ENCODE assay signal across 10 mouse cellular contexts in the genomic region with DNA sequence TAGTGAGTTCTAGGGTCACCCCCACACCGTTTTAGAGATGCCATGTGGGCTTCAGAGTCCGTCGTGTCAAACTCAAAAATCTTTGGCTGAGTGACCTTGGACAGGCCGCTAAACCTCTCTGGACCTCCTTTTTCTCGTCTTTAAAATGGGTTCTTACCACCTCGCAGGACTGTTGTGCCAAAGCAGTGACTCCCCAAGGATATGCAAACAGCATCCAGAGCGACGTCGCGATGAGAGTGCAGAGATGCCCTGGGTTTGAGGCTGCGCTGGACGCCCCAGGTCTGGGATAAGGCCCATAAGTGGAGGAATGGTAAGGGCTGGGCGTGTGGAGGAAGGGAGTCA. TPM values are rescaled to one million over a fixed set of nuclear protein-coding genes. Genes with fewer than 3 reads are reported as not detected.
DNase-seq lines count a peak whose midpoint lies in the region; ATAC-seq lines count a peak whose summit lies in the region.
"Had no signal": no experiment of that assay in that cellular context is flagged by ENCODE, and none has a peak within 500 bp of the region (broad histone marks: within the 10 kb centered on the region; RNA-seq: fewer than 3 reads in every experiment).

No protein-coding gene starts in this region.

- H3K27ac ChIP-seq in heart, embryonic 15.5 days = no peak overlapping the region
- peak overlapping the region; percentile 57; the same call in 1 of the 2 replicates for H3K27ac ChIP-seq in embryonic facial prominence, embryonic 11.5 days (replicated peaks; ENCODE audit: low read depth, low read length)
- peak overlapping the region; percentile 98 for H3K27ac ChIP-seq in hindbrain, embryonic 14.5 days
- peak overlapping the region; percentile 97 for H3K27ac ChIP-seq in midbrain, embryonic 15.5 days

- peak overlapping the region; percentile 53; the same call in 1 of the 2 replicates for H3K4me2 ChIP-seq in heart, embryonic 15.5 days
- H3K4me2 ChIP-seq in embryonic facial prominence, embryonic 11.5 days (ENCODE audit: low read depth, low read length) = peak overlapping the region; percentile 82
- H3K4me2 ChIP-seq in hindbrain, embryonic 14.5 days (replicated peaks) = peak overlapping the region; percentile 98
- peak overlapping the region; percentile 82 for H3K4me2 ChIP-seq in midbrain, embryonic 15.5 days

- DNase-seq in heart, adult 18-20 months = no peak
- no peak for DNase-seq in embryonic facial prominence, embryonic 11.5 days (ENCODE audit: low spot score)
- DNase-seq in hindbrain, embryonic 14.5 days (ENCODE audit: low spot score) = no peak
- no peak for DNase-seq in urinary bladder, postnatal 10 days (ENCODE audit: low spot score)
- DNase-seq in lung, postnatal 4 days = no peak
- no peak for DNase-seq in right cerebral cortex, adult 18-20 months

- H3K4me1 ChIP-seq in heart, embryonic 15.5 days (replicated peaks) = peaks cover 17% of the 10 kb centered on the region
- peaks cover 4% of the 10 kb centered on the region for H3K4me1 ChIP-seq in embryonic facial prominence, embryonic 11.5 days (ENCODE audit: control insufficient read depth, insufficient read depth, low read length)
- H3K4me1 ChIP-seq in hindbrain, embryonic 14.5 days (replicated peaks; ENCODE audit: control insufficient read depth, insufficient read depth, low read length) = peaks cover 36% of the 10 kb centered on the region
- peaks cover 41% of the 10 kb centered on the region for H3K4me1 ChIP-seq in midbrain, embryonic 15.5 days

- ATAC-seq in heart, embryonic 15.5 days (replicated peaks; ENCODE audit: insufficient number of reproducible peaks, insufficient read depth, low FRiP score, low read depth) = no peak
- no peak; the same call in 1 of the 2 replicates for ATAC-seq in embryonic facial prominence, embryonic 11.5 days (replicated peaks; ENCODE audit: insufficient number of reproducible peaks, low FRiP score, low TSS enrichment, low read depth)
- ATAC-seq in hindbrain, embryonic 14.5 days (ENCODE audit: low FRiP score) = no peak
- ATAC-seq in midbrain, embryonic 15.5 days (replicated peaks) = no peak; the same call in 1 of the 2 replicates

- H3K4me3 ChIP-seq in heart, embryonic 15.5 days = peak overlapping the region; percentile 31
- peak overlapping the region; percentile 41 for H3K4me3 ChIP-seq in embryonic facial prominence, embryonic 11.5 days (ENCODE audit: low read depth, low read length)
- H3K4me3 ChIP-seq in hindbrain, embryonic 14.5 days (replicated peaks; ENCODE audit: low read length) = peak overlapping the region; percentile 74
- H3K4me3 ChIP-seq in midbrain, embryonic 15.5 days = peak overlapping the region; percentile 76
- H3K4me3 ChIP-seq: erythroblast, embryonic 14.5 days had no signal

- H3K9me3 ChIP-seq in heart, embryonic 15.5 days (replicated peaks) = no peaks in the 10 kb centered on the region
- no peaks in the 10 kb centered on the region for H3K9me3 ChIP-seq in embryonic facial prominence, embryonic 11.5 days (replicated peaks; ENCODE audit: control insufficient read depth, low read length)
- no peaks in the 10 kb centered on the region for H3K9me3 ChIP-seq in hindbrain, embryonic 14.5 days (ENCODE audit: control insufficient read depth, low read length)
- no peaks in the 10 kb centered on the region for H3K9me3 ChIP-seq in midbrain, embryonic 15.5 days

- H3K9ac ChIP-seq in heart, embryonic 15.5 days = no peak overlapping the region
- H3K9ac ChIP-seq in embryonic facial prominence, embryonic 11.5 days (replicated peaks; ENCODE audit: low read length) = peak overlapping the region; percentile 70
- H3K9ac ChIP-seq in hindbrain, embryonic 14.5 days = peak overlapping the region; percentile 96
- H3K9ac ChIP-seq in midbrain, embryonic 15.5 days = peak overlapping the region; percentile 94

- H3K36me3 ChIP-seq in heart, embryonic 15.5 days = no peaks in the 10 kb centered on the region
- no peaks in the 10 kb centered on the region for H3K36me3 ChIP-seq in embryonic facial prominence, embryonic 11.5 days (replicated peaks; ENCODE audit: control insufficient read depth, insufficient read depth, low read depth, low read length)
- peaks cover 20% of the 10 kb centered on the region for H3K36me3 ChIP-seq in hindbrain, embryonic 14.5 days (replicated peaks; ENCODE audit: control insufficient read depth, insufficient read depth)
- H3K36me3 ChIP-seq in midbrain, embryonic 15.5 days (replicated peaks) = peaks cover 7% of the 10 kb centered on the region

- peaks cover 92% of the 10 kb centered on the region for H3K27me3 ChIP-seq in heart, embryonic 15.5 days
- peaks cover 25% of the 10 kb centered on the region for H3K27me3 ChIP-seq in embryonic facial prominence, embryonic 11.5 days (ENCODE audit: control insufficient read depth, insufficient read depth, low read length)
- H3K27me3 ChIP-seq in hindbrain, embryonic 14.5 days (ENCODE audit: control insufficient read depth, insufficient read depth, low read length) = no peaks in the 10 kb centered on the region
- H3K27me3 ChIP-seq in midbrain, embryonic 15.5 days (replicated peaks) = no peaks in the 10 kb centered on the region

- 2% methylated on average over 13 of the region's 13 CpGs for WGBS in heart, embryonic 15.5 days
- whole genome bisulfite sequencing in embryonic facial prominence, embryonic 11.5 days = under 1% methylated on average over 13 of the region's 13 CpGs
- 0% methylated on average over 13 of the region's 13 CpGs for WGBS in hindbrain, embryonic 14.5 days
- WGBS in midbrain, embryonic 15.5 days = under 1% methylated on average over 13 of the region's 13 CpGs

RNA-seq across cellular contexts. Expression of gene Cryba4, which starts 24.4 kb away (rescaled TPM):
- polyA plus RNA-seq in heart, embryonic 15.5 days (2015; fragmentation: Nextera tagmentation; extraction: Ambion mirVana) = 1.2 and 1.4 TPM in 2 replicates
- total RNA-seq in heart, adult 18-20 months (2021) = 1 to 10 TPM; 5.7 to 6.6 TPM
- 0.69 and 1.6 TPM in 2 replicates for polyA plus RNA-seq in embryonic facial prominence, embryonic 11.5 days (2014; fragmentation: Nextera tagmentation; extraction: Ambion mirVana)
- polyA plus RNA-seq in hindbrain, embryonic 14.5 days (2014; fragmentation: Nextera tagmentation; extraction: Ambion mirVana) = 1.6 and 3.2 TPM in 2 replicates
- 0.93 and 1.4 TPM in 2 replicates for polyA plus RNA-seq in midbrain, embryonic 15.5 days (2015; fragmentation: Nextera tagmentation; extraction: Ambion mirVana)
- polyA plus RNA-seq: erythroblast, embryonic 14.5 days had no signal

RNA-seq across cellular contexts. Expression of gene Crybb1, which starts 27.7 kb away (rescaled TPM):
- polyA plus RNA-seq in heart, embryonic 15.5 days (2015; fragmentation: Nextera tagmentation; extraction: Ambion mirVana) = 1.6 and 2.1 TPM in 2 replicates
- 1 to 10 TPM; 2.0 to 3.1 TPM for total RNA-seq in heart, adult 18-20 months (2021)
- polyA plus RNA-seq in embryonic facial prominence, embryonic 11.5 days (2014; fragmentation: Nextera tagmentation; extraction: Ambion mirVana) = 2.7 and 20.0 TPM in 2 replicates
- 3.6 and 3.9 TPM in 2 replicates for polyA plus RNA-seq in hindbrain, embryonic 14.5 days (2014; fragmentation: Nextera tagmentation; extraction: Ambion mirVana)
- 4.3 and 4.8 TPM in 2 replicates for polyA plus RNA-seq in midbrain, embryonic 15.5 days (2015; fragmentation: Nextera tagmentation; extraction: Ambion mirVana)
- total RNA-seq: liver, adult 2 months had no signal
- polyA plus RNA-seq: erythroblast, embryonic 14.5 days; liver, adult 2 months had no signal

RNA-seq across cellular contexts. Expression of gene Tpst2, which starts 48.6 kb away (rescaled TPM):
- 38.5 and 47.8 TPM in 2 replicates for polyA plus RNA-seq in heart, embryonic 15.5 days (2015; fragmentation: Nextera tagmentation; extraction: Ambion mirVana)
- 10 to 100 TPM; 47.1 to 50.0 TPM for total RNA-seq in heart, adult 18-20 months (2021)
- 29.0 and 30.1 TPM in 2 replicates for polyA plus RNA-seq in embryonic facial prominence, embryonic 11.5 days (2014; fragmentation: Nextera tagmentation; extraction: Ambion mirVana)
- 29.0 and 30.4 TPM in 2 replicates for polyA plus RNA-seq in hindbrain, embryonic 14.5 days (2014; fragmentation: Nextera tagmentation; extraction: Ambion mirVana)
- 29.4 and 33.7 TPM in 2 replicates for polyA plus RNA-seq in midbrain, embryonic 15.5 days (2015; fragmentation: Nextera tagmentation; extraction: Ambion mirVana)
